Mouse (Mus musculus): ENCODE measurements around the gene Dot1l.

Dot1l gene

DNA sequence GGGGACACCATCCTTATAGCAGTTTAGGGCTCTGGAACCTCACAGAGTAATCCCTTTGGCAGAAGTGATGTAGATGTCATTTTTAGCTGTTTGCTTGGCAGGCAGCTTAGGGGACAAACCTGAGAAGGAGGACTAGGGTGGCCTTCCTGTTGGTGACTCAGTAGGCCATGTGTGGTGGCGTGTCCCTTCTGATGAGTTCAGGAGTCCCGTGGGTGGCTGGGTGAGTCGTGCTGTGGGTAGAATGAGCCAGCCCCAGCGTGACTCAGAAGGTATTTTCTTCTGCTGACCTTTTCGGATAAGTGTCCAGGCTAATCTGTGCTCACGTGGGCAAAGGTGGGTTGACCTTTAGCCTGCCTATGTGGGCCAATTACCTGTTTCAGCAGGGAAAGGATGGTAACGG is 3.6 kb downstream of the Dot1l start:
- no peak for DNase-seq

DNA sequence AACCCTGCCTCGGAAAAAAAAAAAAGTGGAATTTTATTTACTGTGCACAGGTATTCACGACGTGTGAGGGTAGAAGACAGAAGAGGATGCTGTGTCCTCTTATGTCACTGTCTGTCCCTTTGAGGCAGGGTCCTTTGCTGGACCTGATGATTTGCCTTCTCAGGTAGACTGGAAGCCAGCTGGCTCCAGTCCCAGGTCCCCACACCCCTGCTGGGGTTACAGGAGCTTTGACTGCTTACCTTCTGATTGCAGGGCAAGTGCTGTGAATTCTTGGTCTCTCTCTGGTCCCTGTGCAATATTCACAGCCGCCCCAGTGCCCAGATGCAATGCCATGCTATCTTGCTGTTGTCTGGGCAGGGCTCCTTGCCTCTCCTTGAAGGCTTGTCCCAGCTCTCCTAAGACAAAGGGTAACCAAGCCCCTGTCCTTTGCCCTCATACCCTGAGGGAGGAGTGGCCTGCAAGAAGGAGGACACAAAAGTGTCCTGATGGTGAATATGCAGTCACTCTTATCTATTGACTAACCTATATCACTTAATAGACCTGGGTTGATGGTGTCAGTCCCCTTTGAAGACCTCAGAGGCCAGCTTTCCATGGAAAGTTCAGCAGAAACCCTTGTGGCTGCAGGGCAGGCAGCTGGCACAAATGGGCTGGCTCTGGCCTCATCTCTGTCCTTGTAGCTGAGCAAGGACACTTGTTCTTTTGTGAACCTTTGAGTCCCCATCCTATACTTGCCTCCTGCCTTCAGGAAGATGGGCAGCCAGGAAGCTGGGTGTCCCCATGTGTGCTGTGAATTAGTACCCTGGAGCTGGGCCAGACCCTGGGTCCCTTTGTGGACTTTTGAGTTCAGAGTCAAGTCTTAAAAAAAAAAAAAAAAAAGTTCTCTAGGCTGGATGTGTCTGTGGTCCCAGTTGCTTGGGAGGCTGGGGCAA is 5.9 kb downstream of the Dot1l start:
- DNase-seq = no peak

DNA sequence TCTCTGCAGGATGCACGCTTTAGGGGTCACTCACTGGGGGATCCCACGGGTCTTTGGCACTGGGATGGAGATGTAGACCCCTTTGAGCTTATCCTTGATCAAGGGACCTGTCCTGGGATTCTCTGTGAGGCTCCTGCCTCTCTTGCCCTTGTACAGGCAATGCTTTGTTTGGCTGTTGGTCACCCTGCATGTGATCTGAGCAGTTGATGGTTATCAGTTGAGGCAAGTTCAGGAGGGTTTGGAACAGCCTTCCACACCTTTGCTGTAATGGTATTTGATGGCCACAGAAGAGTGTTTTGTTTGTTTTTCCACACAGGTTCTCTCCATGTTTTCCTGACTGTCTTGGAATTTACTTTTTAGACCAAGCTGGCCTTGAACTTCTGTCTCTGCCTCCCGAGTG is 6.8 kb downstream of the Dot1l start:
- DNase-seq = no peak

DNA sequence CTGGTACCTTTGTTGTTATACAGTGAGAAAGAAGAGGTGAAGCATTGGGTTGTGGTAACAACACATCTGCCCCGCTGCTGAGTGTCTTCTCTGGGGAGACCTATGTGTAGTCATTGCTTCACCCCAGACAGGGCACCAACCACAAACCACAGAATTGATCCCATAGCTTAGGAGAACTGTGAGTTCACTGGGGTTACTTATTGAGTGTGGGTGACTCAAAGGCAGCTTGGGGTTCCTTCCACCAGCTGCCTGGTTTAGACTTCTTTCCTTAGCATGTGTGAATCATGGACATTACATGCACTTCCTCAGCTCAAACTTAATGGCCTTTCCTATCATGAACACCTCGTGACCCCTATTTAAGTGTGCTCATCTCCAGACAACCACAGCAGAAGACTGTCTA is 8.5 kb downstream of the Dot1l start:
- DNase-seq = no peak

DNA sequence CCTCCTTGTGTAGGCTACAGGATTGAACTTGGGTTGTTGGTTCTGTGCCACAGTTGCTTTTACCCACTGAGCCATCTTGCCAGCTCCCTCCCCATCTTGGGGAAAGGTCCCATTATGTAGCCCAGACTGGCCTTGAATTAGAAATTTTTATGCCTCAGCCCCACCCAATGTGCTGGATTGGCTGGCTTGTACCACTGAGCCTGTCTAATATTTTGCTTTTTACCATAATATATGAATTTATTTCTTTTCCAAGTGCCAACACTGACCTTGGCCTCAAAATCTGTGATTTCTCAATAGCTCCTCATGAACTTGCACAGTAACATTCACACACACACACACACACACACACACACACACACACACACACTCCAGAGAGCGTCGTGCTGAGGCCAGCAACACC is 10.7 kb downstream of the Dot1l start:
- no peak for DNase-seq

DNA sequence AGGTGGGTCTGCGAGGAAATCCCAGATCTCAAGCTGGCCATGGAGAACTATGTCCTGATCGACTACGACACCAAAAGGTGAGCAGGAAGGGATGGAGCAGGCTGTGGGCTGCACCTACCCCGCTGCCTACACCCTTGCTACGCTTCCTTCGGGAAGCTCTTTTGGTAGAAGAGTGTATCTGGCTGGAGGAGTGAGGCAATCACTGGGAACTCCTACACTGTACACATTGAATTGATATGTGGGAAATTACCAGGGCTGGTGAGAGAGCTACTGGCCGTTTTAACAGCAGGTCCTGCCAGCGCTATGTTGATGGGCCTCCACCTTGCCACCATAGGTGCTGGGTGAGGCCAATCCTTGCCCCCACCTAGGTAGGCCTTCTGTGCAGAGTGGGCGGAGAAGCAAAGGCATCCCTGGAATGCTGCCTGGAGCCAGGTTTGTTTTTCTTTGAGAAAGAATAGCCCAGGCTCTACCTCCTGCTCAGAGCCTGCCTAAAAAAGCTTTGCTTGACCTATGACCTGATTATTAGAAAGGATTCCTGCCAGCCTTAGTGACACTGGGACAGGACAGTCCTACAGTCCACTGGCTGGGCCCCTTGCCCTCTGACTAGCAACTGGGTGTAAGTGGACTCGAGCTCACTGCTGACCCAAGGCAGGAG is 11.3 kb downstream of the Dot1l start:
- DNase-seq = no peak

DNA sequence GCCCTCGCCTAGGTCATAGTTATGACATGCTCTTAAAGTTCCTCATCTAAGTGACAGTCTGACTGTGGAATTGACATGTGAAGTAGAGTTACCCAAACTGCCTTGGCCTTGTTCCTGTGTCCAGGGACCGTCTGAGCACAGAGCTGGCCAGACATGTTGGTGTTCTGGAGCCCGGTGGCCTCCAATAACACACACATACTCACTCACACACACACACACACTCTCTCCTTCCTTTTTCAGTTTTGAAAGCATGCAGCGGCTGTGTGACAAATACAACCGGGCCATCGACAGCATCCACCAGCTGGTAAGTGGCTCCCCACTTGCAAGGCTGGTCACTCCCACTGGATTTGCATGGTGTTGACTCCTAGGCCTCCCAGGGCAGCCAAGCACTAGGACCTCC is 13.4 kb downstream of the Dot1l start:
- DNase-seq = no peak

DNA sequence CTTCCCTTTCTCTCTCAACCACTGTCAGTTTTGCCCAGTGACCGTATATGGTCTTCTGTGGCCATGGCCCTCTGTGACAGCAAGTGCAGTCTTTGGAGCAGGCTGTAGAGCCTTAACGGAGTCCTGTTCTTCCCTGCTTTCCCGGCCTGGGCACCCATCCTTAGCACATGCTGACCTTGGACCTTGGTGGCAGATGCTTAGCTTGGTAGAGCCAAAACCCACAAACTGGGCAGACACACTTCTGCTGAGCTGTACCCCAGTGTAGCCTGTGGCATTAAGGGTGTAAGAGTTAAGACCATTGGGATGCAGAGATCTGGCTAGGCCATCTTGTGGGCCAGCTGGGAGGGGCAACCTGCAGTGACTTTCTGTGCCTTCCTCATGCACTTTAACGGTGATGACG is 18.8 kb downstream of the Dot1l start:
- no peak for DNase-seq

DNA sequence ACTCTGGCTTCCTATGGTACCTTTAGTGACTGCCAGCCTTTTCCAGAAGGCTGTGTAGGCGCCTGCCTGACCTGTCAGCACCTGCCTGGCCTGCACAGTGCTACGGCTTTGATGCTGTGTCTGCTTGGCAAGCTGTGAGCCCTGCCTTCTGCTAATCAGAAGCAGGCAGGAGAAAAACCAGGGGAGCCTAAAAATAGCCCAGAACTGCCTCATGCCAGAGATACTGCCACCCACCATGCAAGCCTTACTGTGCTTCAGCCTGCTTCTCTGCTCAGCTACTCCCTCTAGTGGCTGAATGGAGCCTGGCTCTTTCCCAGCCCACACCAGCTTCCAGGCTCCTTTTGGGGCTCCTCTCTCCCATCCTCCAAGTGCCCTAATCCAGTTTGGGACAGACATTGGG is 19.5 kb downstream of the Dot1l start:
- peak; percentile 81 for DNase-seq

DNA sequence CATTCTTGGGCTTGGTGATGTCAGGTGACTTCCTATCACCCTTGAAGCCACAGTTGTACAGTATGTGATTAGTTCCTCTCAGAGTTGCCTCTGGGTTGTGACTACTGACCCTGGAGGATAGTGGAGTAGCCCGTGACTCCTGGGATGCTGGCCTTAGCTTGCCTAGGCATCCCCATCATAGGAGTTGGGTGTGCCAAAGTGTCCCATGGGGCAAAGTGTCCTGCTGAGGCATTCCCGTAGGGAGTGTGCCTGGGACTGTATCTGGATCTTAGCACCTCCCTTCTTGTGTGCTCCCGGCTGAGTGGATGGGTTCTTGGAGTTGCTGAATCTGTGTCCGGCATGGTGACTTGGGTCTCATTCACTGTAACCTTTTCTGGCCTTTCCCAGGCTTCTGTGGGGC is 20.0 kb downstream of the Dot1l start:
- no peak for DNase-seq

DNA sequence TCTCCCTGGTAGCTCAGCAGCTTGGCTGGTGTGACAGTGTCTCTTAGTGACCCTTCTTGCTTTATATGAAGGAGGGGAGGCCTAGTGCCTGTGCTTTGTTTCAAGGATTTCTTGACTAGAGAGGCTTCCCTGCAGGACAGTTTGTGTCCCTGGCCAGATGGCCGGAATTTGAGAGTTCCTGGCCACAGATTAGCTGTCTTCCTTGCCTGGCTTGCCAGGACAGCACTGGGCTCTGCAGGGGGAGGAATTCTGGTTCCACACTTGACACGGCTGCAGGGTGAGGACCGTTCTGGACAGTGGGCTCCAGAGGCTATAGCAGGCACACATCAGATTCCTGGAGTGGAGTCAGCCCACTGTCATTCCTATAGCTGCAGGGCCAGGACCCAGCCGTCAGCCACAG is 20.7 kb downstream of the Dot1l start:
- no peak for DNase-seq

DNA sequence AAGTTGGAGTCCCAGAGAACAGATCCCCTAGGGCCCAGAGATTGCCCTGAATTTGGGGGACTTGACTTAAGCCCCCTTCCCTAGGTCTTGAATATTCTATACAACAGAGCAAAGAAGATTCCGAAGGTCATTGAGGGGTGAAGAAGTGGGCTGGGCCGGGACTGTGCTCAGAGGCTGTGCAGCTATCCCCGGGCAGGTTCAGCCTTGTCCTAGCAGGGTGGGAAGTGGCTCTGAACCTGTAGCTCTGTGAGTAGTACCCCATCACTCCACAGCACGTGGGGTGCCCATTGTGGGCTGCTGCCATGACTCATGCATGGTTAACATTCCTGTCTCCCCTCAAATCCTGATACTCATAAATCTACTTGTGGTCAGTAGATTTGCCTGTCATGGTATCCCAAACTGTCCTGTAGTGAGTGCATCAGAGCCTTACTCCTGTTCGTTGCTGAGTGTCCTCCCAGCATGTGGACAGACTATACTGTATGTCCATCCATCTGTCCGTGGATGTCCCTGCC is 21.4 kb downstream of the Dot1l start:
- DNase-seq = no peak

DNA sequence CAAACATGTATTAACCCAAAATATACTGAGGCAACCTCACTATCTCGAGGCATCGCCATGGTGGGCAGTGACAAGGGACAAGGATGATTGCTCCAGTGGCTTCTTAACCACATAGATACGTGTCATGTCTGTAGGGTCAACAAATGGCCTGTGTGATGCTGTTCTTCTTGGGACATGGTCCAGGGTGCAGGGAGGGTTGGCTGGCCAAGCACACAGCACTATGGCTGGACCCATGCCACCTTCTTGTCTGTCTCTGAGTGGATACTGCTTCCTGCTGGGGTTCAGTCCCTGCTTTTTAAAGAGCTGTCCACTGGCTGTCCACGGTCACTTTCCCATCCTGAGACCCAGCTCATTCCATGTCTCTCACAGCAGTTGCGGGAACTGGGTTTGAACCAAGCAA is 22.1 kb downstream of the Dot1l start:
- DNase-seq = no peak

DNA sequence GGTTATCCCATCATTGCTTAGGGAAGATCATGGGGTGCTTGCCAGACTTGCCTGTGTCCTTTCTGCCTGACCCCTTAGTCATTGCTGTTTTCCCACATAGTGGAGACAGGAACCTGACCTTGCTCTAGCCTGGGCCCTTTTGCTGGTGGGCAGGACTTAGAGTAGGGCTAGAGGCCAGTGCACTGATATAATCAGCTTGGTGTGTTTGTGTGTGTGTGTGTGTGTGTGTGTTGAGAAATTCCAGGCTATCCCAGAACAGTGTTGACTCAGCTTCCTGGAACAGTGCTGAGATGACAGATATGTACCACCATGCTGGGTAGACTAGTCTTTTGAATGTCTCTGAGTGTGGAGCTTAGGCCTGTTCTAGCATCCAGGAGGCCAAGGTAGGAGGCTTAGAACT is 24.6 kb downstream of the Dot1l start:
- DNase-seq = no peak

DNA sequence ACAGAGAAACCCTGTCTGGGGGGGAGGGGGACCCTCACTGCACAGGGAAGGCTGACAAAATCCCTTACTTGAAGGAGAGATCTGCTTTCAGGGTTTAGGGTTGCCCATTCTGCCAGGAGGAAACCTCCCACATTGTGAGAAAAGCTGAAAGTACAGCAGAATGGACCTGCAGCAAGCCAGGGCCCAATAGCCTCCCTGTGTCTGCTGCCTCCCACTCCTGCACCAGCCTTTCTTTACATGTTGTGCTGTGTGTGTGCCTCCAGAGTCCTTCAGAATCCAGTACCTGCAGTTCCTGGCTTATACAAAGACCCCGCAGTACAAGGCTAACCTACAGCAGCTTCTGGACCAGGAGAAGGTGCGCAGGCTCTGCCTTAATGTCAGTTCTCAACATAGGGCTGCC is 29.3 kb downstream of the Dot1l start:
- no peak for DNase-seq

DNA sequence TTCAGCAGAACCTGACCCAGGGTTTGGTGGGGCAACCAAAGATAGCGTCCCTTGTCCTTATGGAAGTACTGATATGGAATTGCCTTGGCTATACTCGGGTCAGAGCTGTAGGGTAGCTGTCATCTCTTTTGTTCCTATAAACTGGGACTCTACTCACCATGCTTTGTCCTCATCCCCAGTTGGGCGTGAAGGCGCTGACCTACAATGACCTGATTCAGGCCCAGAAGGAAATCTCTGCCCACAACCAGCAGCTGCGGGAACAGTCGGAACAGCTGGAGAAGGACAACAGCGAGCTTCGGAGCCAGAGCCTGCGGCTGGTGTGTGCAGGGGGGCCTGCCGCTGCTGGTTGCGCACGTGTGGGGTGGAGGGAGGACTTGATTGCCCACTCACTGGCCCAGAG is 29.9 kb downstream of the Dot1l start:
- DNase-seq = no peak

DNA sequence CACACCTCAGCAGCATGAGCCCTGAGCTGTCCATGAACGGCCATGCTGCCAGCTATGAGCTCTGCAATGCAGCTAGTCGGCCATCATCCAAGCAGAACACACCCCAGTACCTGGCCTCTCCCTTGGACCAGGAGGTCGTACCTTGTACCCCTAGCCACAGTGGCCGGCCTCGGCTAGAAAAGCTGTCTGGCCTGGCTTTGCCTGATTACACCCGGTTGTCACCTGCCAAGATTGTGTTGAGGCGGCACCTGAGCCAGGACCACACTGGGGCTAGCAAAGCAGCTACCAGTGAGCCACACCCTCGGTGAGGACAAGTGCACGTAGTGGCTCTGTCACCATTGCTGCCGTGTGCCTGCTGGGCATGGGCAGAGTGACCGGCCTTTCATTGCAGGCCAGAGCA is 31.0 kb downstream of the Dot1l start:
- no peak for DNase-seq

DNA sequence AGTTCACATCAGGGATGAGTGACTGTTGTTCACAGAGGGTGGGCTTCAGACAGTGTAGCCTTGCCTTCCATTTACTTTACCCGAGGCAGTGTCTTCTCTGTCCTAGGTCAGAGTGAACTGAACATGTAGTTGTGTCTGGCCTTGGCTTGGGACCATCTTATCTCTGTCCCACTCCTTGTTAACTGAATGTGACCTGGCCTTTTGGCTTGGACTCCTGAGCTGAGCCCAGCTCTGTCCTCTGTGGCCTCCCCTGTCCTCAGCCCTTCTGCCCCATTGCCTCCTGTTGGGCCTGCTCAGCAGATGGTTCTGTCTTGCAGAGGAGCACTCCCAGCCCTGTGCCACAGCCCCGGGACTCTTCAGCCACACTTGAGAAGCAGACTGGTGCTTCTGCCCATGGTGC is 32.5 kb downstream of the Dot1l start:
- DNase-seq = no peak

DNA sequence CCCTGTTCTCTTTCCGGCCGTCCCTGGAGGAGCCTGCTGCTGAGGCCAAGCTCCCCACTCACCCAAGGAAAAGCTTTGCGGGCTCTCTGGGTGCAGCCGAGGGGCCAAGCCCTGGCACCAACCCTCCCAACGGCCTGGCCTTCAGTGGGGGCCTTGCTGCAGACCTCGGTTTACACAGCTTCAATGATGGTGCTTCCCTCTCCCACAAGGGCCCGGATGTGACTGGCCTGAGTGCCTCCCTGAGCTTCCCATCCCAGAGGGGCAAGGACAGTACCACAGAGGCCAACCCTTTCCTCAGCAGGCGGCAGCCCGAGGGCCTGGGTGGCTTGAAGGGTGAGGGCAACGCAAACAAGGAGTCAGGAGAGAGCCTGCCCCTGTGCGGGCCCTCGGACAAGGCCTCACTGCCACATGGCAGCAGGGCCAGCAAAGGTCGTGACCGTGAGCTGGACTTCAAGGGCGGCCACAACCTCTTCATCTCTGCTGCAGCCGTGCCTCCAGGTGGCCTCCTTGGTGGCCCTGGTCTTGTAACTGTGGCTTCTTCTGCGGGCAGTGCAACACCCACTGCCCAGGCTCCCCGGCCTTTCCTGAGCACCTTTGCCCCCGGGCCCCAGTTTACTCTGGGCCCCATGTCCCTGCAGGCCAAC is 35.9 kb downstream of the Dot1l start:
- DNase-seq = no peak

DNA sequence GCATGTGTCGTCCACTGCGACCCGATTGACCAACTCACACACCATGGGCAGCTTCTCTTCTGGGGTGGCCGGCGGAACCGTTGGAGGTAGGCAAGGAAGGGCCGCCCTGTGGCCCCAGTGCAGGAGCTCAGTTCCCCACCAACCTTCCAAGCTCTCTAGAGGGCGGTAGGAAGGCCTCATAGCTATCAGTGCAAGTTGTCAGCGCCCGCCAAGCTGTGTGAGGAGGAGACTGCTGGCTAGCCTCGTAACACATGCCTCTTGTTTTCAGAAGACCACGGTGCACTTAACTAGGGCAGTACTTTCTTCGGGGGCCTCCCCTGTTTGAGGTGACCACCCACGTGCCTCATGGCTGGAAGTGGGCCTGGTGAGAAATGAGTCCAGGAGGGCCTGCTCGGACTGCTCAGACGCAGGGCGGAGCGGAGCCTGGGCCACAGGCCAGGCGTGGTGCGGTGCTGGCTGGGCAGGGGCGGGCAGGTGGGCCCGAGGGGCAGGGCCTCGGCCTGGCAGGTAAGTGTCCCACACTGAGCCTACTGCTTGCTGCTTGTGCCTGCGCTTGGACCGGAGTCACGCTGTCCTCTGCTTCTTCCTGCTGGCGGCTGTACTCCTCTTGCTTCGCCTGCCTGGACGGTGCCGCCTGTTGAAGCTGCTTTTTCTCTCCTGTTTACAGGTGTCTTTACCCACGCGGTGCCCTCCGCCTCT is 36.6 kb downstream of the Dot1l start:
- peak; percentile 53 for DNase-seq

DNA sequence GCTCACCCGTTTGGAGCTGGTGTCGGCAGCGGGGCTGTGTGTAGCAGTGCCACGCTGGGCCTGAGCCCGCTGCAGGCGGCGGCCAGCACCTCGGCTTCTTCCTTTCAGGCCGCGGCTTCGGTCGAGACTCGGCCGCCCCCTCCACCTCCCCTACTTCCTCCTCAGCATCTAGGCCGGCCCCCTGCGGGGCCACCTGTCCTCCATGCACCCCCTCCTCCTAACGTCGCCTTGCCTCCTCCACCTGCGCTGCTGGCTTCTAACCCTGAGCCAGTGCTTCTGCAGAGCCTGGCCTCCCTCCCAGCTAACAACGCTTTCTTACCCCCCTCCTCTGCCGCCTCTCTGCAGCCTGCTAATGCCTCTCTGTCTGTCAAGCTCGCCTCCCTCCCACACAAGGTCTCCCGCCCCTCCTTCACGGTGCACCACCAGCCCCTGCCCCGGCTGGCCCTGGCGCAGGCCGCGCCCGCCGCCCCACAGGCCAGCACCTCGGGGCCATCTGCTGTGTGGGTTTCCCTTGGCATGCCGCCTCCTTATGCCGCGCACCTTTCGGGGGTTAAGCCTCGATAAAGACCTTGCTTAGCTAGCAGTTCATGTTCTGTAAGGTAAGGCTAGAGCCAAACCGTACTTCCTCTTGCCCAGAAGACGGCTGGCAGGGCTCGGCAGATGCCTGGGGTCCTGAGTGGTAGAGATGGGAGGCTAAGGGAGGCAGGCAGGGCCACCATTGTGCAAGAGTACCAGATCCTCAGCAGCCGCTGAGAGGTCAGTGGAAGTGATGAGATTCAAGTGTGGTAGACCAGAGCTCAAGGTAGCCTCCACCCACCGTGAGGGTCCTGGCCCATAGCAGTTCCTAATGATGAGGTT is 37.4 kb downstream of the Dot1l start:
- DNase-seq = peak; percentile 74

Data from thymus, postnatal 4 days (tissue).